Mouse (Mus musculus) adrenal gland, postnatal 4 days (tissue): ENCODE measurements around the gene Nat8f1. TPM values are rescaled to one million over a fixed set of nuclear protein-coding genes. Genes with fewer than 3 reads are reported as not detected.
"Not testable (repeated sequence)": the region's sequence is repeated elsewhere in the genome, so short reads cannot be mapped to it uniquely, and the experiment has no call there.

Source experiments
- DNase-seq, 2 experiments: peaks; one replicate each; pipeline ENCODE4 v3.0.0; 2021 to 2022; ENCODE audit warnings: low spot score in 2 of 2, mixed read lengths in 2 of 2
- total RNA-seq, 2 experiments: library from RNA; stranded (reverse); gene quantifications; 2 replicates each; pipeline ENCODE4 v1.2.3; 2021

The Nat8f1 gene
- total RNA-seq, 2 experiments from 2014 or later: 36.4 to 36.9 TPM

GRCm38 (mm10) chr6:85908341-85908740 is 7.1 kb downstream of the Nat8f1 start:
- no peak for DNase-seq

- DNase-seq: peak in 1 of 2 experiments; percentile 27
Measured at GRCm38 (mm10) chr6:85906911-85907351, 8.6 kb downstream of the Nat8f1 start.

- DNase-seq: peak; percentile 58 to 63
Measured at GRCm38 (mm10) chr6:85904642-85905061, 10.8 kb downstream of the Nat8f1 start, which contains the start of gene Nat8f4. Gene Nat8f4 (minus strand): TSS chr6:85904884.

- DNase-seq: no peak
Measured at GRCm38 (mm10) chr6:85902303-85902702, 13.2 kb downstream of the Nat8f1 start.

GRCm38 (mm10) chr6:85898596-85899475 is 16.7 kb downstream of the Nat8f1 start:
- DNase-seq: not testable (repeated sequence)

- DNase-seq: not testable (repeated sequence)
Measured at GRCm38 (mm10) chr6:85895061-85895648, 20.3 kb downstream of the Nat8f1 start.

- DNase-seq: peak in 1 of 2 experiments; percentile 1
Measured at GRCm38 (mm10) chr6:85888961-85889360, 26.5 kb downstream of the Nat8f1 start.

GRCm38 (mm10) chr6:85884311-85884710 is 31.2 kb downstream of the Nat8f1 start:
- DNase-seq: no peak

- DNase-seq: peak in 1 of 2 experiments; percentile 2
Measured at GRCm38 (mm10) chr6:85883246-85883645, 32.2 kb downstream of the Nat8f1 start.

- DNase-seq: not testable (repeated sequence)
Measured at GRCm38 (mm10) chr6:85869006-85869405, 46.5 kb downstream of the Nat8f1 start, which contains the start of gene Nat8f2. Gene Nat8f2 (minus strand): TSS chr6:85869158.

- DNase-seq: no peak
Measured at GRCm38 (mm10) chr6:85867726-85868690, 47.5 kb downstream of the Nat8f1 start.

GRCm38 (mm10) chr6:85866995-85867394 is 48.5 kb downstream of the Nat8f1 start:
- DNase-seq: not testable (repeated sequence)

GRCm38 (mm10) chr6:85866166-85866565 is 49.3 kb downstream of the Nat8f1 start:
- DNase-seq: not testable (repeated sequence)

GRCm38 (mm10) chr6:85864900-85865639 is 50.4 kb downstream of the Nat8f1 start:
- DNase-seq: peak in 1 of 2 experiments; percentile 0

- peak in 1 of 2 experiments; percentile 0 for DNase-seq
Measured at GRCm38 (mm10) chr6:85863840-85864239, 51.6 kb downstream of the Nat8f1 start.

GRCm38 (mm10) chr6:85863136-85863535 is 52.4 kb downstream of the Nat8f1 start:
- DNase-seq: peak in 1 of 2 experiments; percentile 1

- no peak for DNase-seq
Measured at GRCm38 (mm10) chr6:85862565-85862964, 52.9 kb downstream of the Nat8f1 start.

GRCm38 (mm10) chr6:85861247-85861646 is 54.2 kb downstream of the Nat8f1 start:
- peak in 1 of 2 experiments; percentile 0 for DNase-seq
